Mouse (Mus musculus): Measurements from ENCODE around the gene Slc12a7. TPM values are rescaled to one million over a fixed set of nuclear protein-coding genes. Genes with fewer than 3 reads are reported as not detected.
A peak's percentile ranks its signal among the peaks of the same experiment; 100 is the strongest.

The Slc12a7 gene
- polyA plus RNA-seq, 1 experiment from 2014 or later, result 7.0 TPM

- Histone ChIP-seq H3K4me2 (ENCODE audit: low read depth, low read length) (peak overlapping the region; percentile 40; the same call in 1 of the 2 replicates), H3K27me3 (ENCODE audit: insufficient read depth, low read length) (no peaks in the 10 kb centered on the region), H3K4me3 (ENCODE audit: low read depth, low read length) (no peak overlapping the region), H3K27ac (ENCODE audit: low read depth) (peak overlapping the region; percentile 24), H3K9ac (replicated peaks) (no peak overlapping the region), H3K36me3 (replicated peaks; ENCODE audit: insufficient read depth, low read length) (no peaks in the 10 kb centered on the region), H3K4me1 (ENCODE audit: insufficient read depth) (peaks cover 60% of the 10 kb centered on the region), H3K9me3 (ENCODE audit: low read length) (no peaks in the 10 kb centered on the region)
- no peak for TF ChIP-seq CTCF (IDR thresholded peaks at IDR 0.05; ENCODE audit: low read depth)
- no peak for TF ChIP-seq EP300 (IDR thresholded peaks at IDR 0.05; ENCODE audit: low read depth)
- ATAC-seq (no peak), DNase-seq (no peak)
- WGBS (ENCODE audit: insufficient replicate concordance), result 56% methylated on average over 8 of the region's 8 CpGs
Measured at GRCm38 (mm10) chr13:73767224-73767623, 34.3 kb downstream of the Slc12a7 start.

DNA sequence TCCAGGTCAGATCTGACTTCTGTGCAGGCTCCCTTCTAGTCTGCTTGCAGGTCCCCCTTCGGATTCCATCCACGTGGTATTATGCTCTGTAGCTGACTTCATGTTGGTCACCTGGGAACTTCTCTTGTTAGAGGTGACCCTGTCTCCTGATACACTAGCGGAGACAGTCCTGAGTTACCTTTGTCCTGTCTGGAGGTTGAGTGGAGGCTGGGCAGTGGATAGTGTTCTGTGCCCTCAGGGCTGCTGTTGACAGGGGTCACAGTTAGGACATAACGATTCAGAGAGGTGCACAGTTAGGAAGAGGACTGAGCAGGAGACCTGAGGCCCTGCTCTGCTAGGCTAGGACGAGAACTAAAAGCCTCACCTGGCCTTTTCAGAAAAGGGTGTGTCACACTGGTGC lies 34.9 kb downstream of the Slc12a7 start:
- Histone ChIP-seq H3K9me3 (ENCODE audit: low read length) (no peaks in the 10 kb centered on the region), H3K36me3 (replicated peaks; ENCODE audit: insufficient read depth, low read length) (no peaks in the 10 kb centered on the region), H3K9ac (replicated peaks) (peak overlapping the region; percentile 35; the same call in 1 of the 2 replicates), H3K27me3 (ENCODE audit: insufficient read depth, low read length) (no peaks in the 10 kb centered on the region), H3K4me1 (ENCODE audit: insufficient read depth) (peaks cover 64% of the 10 kb centered on the region), H3K4me2 (ENCODE audit: low read depth, low read length) (peak overlapping the region; percentile 40), H3K4me3 (ENCODE audit: low read depth, low read length) (no peak overlapping the region), H3K27ac (ENCODE audit: low read depth) (peak overlapping the region; percentile 24)
- 0 out of 2 replicates have a peak, but pooled peaks have one; percentile 11 for ATAC-seq
- 59% methylated on average over 5 of the region's 5 CpGs for WGBS (ENCODE audit: insufficient replicate concordance)
- no peak for DNase-seq
- TF ChIP-seq CTCF (IDR thresholded peaks at IDR 0.05; ENCODE audit: low read depth), result no peak
- no peak for TF ChIP-seq EP300 (IDR thresholded peaks at IDR 0.05; ENCODE audit: low read depth)

GRCm38 (mm10) chr13:73768311-73768710 lies 35.4 kb downstream of the Slc12a7 start:
- Histone ChIP-seq H3K36me3 (replicated peaks; ENCODE audit: insufficient read depth, low read length) (no peaks in the 10 kb centered on the region), H3K4me2 (ENCODE audit: low read depth, low read length) (peak overlapping the region; percentile 40), H3K9ac (replicated peaks) (no peak overlapping the region; the same call in 1 of the 2 replicates), H3K27ac (ENCODE audit: low read depth) (peak overlapping the region; percentile 24), H3K9me3 (ENCODE audit: low read length) (no peaks in the 10 kb centered on the region), H3K4me1 (ENCODE audit: insufficient read depth) (peaks cover 65% of the 10 kb centered on the region), H3K27me3 (ENCODE audit: insufficient read depth, low read length) (no peaks in the 10 kb centered on the region), H3K4me3 (ENCODE audit: low read depth, low read length) (no peak overlapping the region)
- DNase-seq, result no peak
- WGBS (ENCODE audit: insufficient replicate concordance), result 61% methylated on average over 3 of the region's 3 CpGs
- TF ChIP-seq CTCF (IDR thresholded peaks at IDR 0.05; ENCODE audit: low read depth), result no peak
- TF ChIP-seq EP300 (IDR thresholded peaks at IDR 0.05; ENCODE audit: low read depth), result no peak
- no peak for ATAC-seq

DNA sequence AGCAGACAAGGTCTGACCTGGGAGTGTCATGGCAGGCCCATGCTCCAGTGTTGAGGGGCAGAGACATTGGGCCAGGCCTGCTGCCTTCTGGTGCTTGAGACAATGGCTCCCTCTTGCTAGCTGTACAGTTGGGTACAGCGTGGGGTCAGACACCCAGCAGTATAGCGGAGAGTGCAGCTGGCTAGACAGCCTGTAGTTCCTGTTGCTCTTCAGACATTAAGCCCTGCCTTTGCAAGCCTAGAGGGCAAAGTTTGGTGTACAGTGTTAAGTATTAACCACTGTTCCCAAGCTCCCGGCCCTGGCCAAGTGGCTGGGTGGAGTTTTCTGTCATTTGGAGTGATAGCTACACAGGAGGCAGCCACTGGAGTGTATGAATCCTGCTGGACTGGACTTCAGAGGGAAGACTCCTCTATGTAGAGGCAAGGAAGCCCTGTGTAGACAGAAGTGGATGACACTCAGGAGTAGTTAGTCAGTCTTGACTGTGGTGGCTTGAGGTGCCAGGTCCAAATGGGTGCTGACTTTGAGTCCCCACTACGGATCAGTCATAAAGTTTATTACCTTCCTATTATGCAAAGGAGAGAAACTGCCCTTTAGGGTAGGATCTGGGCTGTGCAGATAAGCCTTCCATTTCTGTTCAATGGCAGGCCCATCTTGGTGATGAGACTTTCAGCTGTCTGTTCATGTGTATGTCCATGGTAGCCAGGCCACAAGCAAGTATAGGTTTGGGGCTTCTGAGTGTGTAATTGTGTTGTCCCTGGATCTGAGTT lies 37.2 kb downstream of the Slc12a7 start:
- Histone ChIP-seq H3K4me1 (ENCODE audit: insufficient read depth) (peaks cover 67% of the 10 kb centered on the region), H3K4me3 (ENCODE audit: low read depth, low read length) (no peak overlapping the region)
- peak; percentile 71 for ATAC-seq

DNA sequence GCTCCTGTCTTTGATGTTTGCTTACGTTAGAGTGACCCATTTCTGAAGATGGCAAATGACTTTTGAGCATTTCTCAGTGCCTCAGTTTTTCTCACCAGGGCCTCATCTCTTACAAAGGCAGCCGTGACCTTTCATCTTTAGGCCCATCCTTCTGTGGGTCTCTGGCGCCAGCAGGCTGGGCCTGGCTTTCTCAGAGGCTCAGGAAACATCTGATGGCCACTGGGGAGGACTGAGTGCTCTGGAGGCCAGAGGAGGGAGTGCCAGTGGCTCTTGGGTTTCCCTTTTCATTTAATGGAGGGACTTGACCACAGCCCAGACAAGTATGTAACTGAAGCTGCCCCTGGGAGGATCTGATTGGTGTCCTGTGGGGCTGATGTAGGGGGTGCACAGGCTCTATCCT lies 38.2 kb downstream of the Slc12a7 start:
- Histone ChIP-seq H3K9me3 (ENCODE audit: low read length) (no peaks in the 10 kb centered on the region), H3K4me2 (ENCODE audit: low read depth, low read length) (peak overlapping the region; percentile 20), H3K27me3 (ENCODE audit: insufficient read depth, low read length) (no peaks in the 10 kb centered on the region), H3K36me3 (replicated peaks; ENCODE audit: insufficient read depth, low read length) (no peaks in the 10 kb centered on the region), H3K4me1 (ENCODE audit: insufficient read depth) (peaks cover 60% of the 10 kb centered on the region), H3K9ac (replicated peaks) (no peak overlapping the region), H3K27ac (ENCODE audit: low read depth) (peak overlapping the region; percentile 71), H3K4me3 (ENCODE audit: low read depth, low read length) (no peak overlapping the region)
- WGBS (ENCODE audit: insufficient replicate concordance), result 46% methylated on average over 3 of the region's 3 CpGs
- TF ChIP-seq EP300 (IDR thresholded peaks at IDR 0.05; ENCODE audit: low read depth) (no peak), CTCF (IDR thresholded peaks at IDR 0.05; ENCODE audit: low read depth) (no peak)
- DNase-seq, result no peak
- no peak for ATAC-seq

More for the DNA sequence above, 37.2 kb downstream of the Slc12a7 start:
- H3K9me3 ChIP-seq (ENCODE audit: low read length), result no peaks in the 10 kb centered on the region
- no peaks in the 10 kb centered on the region for H3K27me3 ChIP-seq (ENCODE audit: insufficient read depth, low read length)
- peak; percentile 55 for DNase-seq
- 0 out of 2 replicates have a peak, but pooled peaks have one; percentile 11 for TF ChIP-seq CTCF (IDR thresholded peaks at IDR 0.05; ENCODE audit: low read depth)
- no peak for TF ChIP-seq EP300 (IDR thresholded peaks at IDR 0.05; ENCODE audit: low read depth)
- WGBS (ENCODE audit: insufficient replicate concordance), result 51% methylated on average over 4 of the region's 4 CpGs
- peak overlapping the region; percentile 56 for H3K4me2 ChIP-seq (ENCODE audit: low read depth, low read length)
- H3K9ac ChIP-seq (replicated peaks), result peak overlapping the region; percentile 0; the same call in 1 of the 2 replicates
- no peaks in the 10 kb centered on the region for H3K36me3 ChIP-seq (replicated peaks; ENCODE audit: insufficient read depth, low read length)
- H3K27ac ChIP-seq (ENCODE audit: low read depth), result peak overlapping the region; percentile 82

- H3K4me1 ChIP-seq (ENCODE audit: insufficient read depth), result peaks cover 55% of the 10 kb centered on the region
- H3K36me3 ChIP-seq (replicated peaks; ENCODE audit: insufficient read depth, low read length), result no peaks in the 10 kb centered on the region
- H3K9me3 ChIP-seq (ENCODE audit: low read length), result no peaks in the 10 kb centered on the region
- DNase-seq, result no peak
- no peak overlapping the region for H3K4me3 ChIP-seq (ENCODE audit: low read depth, low read length)
- TF ChIP-seq CTCF (IDR thresholded peaks at IDR 0.05; ENCODE audit: low read depth) (peak; percentile 25), EP300 (IDR thresholded peaks at IDR 0.05; ENCODE audit: low read depth) (no peak)
- H3K4me2 ChIP-seq (ENCODE audit: low read depth, low read length), result no peak overlapping the region
- H3K9ac ChIP-seq (replicated peaks), result no peak overlapping the region
- WGBS (ENCODE audit: insufficient replicate concordance), result 29% methylated on average over 2 of the region's 2 CpGs
- ATAC-seq, result no peak
- H3K27ac ChIP-seq (ENCODE audit: low read depth), result peak overlapping the region; percentile 72
- H3K27me3 ChIP-seq (ENCODE audit: insufficient read depth, low read length), result no peaks in the 10 kb centered on the region
Measured at GRCm38 (mm10) chr13:73772655-73773054, 39.8 kb downstream of the Slc12a7 start.

Measured in liver, postnatal 0 days (tissue).